Mouse (Mus musculus): Measurements from ENCODE around the gene Scamp2. TPM values are rescaled to one million over a fixed set of nuclear protein-coding genes. Genes with fewer than 3 reads are reported as not detected.

The Scamp2 gene
- polyA plus RNA-seq, 1 experiment from 2014 or later: 84.5 TPM

DNA sequence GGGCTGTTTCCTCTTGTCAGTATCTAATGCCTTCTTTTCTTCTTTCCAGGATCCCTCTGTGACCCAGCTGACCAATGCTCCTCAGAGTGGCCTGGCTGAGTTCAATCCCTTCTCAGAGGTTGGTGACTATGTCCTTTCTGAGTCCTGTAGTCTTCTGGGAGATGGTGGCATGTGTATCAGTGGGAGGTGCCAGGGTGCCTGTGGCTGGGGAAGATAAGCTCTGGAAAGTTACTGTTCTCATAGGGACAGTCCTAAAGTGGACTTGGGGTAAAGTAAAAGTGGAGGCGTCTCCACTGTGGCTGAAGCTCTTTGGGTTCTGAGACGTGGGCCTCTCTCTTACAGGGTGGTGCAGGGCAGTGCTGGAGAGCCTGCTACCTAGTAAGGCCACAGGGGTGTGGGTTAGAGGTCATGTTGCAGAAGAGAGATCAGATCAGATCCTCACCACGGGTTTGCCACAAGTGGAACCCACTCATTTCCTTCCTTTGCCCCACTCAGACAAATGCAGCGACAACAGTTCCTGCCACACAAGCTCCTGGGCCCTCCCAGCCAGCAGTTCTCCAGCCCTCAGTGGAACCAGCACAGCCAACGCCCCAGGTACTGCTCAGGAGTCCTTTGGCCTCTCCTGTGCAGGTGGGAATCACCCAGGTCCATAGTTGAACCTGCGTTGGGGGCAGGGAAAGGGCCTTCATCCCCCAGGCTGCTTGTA, 16.6 kb downstream of the Scamp2 start:
- no peak overlapping the region for H3K4me3 ChIP-seq (replicated peaks)
- no peaks in the 10 kb centered on the region for H3K9me3 ChIP-seq
- ATAC-seq: no peak
- no peak overlapping the region for H3K27ac ChIP-seq
- H3K27me3 ChIP-seq (replicated peaks): no peaks in the 10 kb centered on the region
- no peak overlapping the region for H3K9ac ChIP-seq
- 81% methylated on average over 6 of the region's 6 CpGs for WGBS
- H3K4me2 ChIP-seq (replicated peaks): no peak overlapping the region
- H3K4me1 ChIP-seq (replicated peaks): no peaks in the 10 kb centered on the region
- peaks cover 11% of the 10 kb centered on the region for H3K36me3 ChIP-seq

DNA sequence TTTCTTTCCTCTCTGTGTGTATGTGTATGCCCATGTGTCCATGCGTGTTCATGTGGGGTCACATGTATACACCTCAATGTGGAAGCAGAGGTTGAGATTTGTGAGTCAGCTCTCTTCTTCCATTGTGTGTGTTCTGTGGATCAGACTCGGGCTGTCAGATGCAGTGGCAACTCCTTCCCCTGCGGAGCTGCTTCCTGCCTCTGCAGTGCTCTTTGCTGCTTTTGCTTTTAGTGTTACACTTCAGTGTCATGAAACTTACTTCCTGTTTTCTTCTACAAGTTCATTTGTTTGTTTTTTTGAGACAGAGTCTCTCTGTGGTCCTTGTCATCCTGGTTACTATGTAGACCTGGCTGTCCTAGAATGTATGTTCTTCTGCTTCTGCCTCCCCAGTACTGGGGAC, 24.2 kb downstream of the Scamp2 start:
- Histone ChIP-seq H3K27ac (no peak overlapping the region), H3K36me3 (peaks cover 16% of the 10 kb centered on the region), H3K27me3 (replicated peaks) (no peaks in the 10 kb centered on the region), H3K4me3 (replicated peaks) (no peak overlapping the region), H3K9ac (no peak overlapping the region), H3K4me1 (replicated peaks) (peaks cover 9% of the 10 kb centered on the region), H3K9me3 (no peaks in the 10 kb centered on the region), H3K4me2 (replicated peaks) (no peak overlapping the region)
- 83% methylated on average over 3 of the region's 3 CpGs for WGBS
- no peak for ATAC-seq

DNA sequence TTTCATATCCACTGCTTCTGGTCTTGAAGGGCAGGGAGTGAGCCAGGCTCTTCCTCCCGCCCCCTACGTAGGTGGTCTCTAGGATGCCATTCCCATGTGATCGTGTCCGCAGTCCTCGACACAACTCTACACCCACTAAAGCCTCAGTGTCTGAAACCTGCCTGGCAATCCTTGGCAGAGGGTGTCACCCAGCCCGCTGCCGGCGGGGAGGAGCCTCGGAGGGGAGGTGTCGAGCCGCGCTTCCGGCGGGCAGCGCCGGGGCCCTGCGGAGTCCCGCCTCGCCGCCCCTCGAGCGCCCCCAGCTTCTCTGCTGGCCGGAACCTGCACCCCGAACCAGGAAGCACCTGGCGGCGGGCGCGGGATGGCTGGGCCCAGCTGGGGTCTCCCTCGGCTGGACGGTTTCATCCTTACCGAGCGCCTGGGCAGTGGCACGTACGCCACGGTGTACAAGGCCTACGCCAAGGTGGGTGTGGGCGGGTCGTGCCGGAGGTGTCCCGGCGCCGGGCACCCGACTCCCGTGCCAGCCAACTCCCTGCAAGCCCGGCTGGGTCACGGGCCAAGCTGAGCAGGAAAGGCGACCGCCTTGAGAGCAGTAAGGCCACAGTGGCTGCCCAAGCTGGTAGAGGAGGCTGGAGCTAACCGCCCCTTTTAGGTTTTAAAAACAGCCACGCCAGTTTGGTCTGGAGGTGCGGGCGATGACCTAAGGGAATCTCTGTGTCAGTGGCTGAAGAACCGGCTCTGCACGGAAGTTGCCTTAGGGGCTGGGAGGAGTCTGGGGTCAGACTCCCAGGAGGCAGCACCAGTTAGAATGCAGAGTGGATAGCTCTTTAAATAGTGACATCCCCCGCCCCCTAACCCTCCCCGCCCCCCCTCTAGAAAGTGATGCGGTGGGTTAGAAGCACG, 28.7 kb downstream of the Scamp2 start, which contains the start of gene Ulk3:
Gene Ulk3, plus strand, starts transcription at position 229 of the 903 bp plus-strand sequence.
- peak; percentile 92 for ATAC-seq
- Histone ChIP-seq H3K27me3 (replicated peaks) (no peaks in the 10 kb centered on the region), H3K4me2 (replicated peaks) (peak within 1 kb of the TSS; percentile 84), H3K4me3 (replicated peaks) (peak within 1 kb of the TSS; percentile 60), H3K4me1 (replicated peaks) (peaks cover 9% of the 10 kb centered on the region), H3K9ac (peak within 1 kb of the TSS; percentile 73), H3K27ac (peak within 1 kb of the TSS; percentile 77), H3K36me3 (peaks cover 22% of the 10 kb centered on the region), H3K9me3 (no peaks in the 10 kb centered on the region)
- WGBS: under 1% methylated on average over 58 of the region's 58 CpGs

DNA sequence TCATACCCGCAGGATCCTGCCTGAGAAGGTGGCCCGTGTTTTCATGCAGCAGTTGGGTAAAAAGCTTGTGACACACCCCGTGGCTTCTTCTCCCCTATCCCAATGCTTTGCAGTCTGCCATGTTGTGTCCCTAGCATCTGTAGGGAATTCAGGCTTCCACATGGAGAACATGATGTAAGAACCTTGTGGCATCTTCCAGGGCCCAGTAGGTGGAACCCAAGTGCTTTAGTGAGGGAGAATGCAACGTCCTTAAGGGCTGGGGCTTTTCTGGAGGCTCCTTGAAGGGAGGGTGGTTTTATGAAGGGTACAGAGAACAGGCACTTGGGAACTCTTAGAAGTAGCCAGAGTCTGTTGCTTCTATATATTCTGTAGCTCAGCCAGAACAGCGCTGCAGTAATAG, 30.0 kb downstream of the Scamp2 start:
- no peaks in the 10 kb centered on the region for H3K9me3 ChIP-seq
- no peak overlapping the region for H3K4me3 ChIP-seq (replicated peaks)
- no peak overlapping the region for H3K9ac ChIP-seq
- no peak overlapping the region for H3K27ac ChIP-seq
- WGBS: 47% methylated on average over 5 of the region's 5 CpGs
- H3K4me2 ChIP-seq (replicated peaks): no peak overlapping the region; the same call in 1 of the 2 replicates
- peaks cover 18% of the 10 kb centered on the region for H3K36me3 ChIP-seq
- ATAC-seq: no peak
- no peaks in the 10 kb centered on the region for H3K27me3 ChIP-seq (replicated peaks)
- H3K4me1 ChIP-seq (replicated peaks): peaks cover 9% of the 10 kb centered on the region

DNA sequence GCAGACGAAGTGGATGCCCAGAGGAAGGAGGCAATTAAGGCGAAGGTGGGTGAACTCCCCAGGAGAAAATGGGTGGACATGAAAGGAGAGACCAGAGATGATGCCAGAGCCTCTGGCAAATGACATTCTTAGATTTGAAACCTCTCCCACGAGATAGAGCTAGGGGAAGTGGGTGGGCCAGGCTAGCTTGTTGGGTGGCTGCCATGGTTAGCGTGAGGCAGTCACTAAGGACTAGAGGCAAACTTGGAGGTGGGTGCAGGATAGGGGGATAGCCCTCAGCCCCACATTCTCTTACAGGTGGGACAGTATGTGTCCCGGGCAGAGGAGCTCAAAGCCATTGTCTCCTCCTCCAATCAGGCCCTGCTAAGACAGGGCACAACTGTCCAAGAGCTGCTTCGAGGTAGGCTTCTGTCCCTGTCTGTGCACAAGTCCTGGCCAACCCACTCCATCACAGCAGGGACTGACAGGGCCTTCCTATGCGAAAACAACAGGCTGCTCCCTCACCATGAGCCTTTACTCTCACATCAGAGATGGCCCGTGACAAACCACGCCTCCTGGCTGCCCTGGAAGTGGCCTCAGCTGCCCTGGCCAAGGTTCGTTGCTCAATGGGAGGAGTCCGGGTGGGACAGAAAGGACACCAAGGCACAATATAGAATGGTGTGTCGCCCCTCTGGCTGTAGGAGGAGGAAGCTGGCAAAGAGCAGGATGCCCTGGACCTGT, 32.9 kb downstream of the Scamp2 start:
- WGBS: 63% methylated on average over 12 of the region's 12 CpGs
- H3K27me3 ChIP-seq (replicated peaks): no peaks in the 10 kb centered on the region
- no peak overlapping the region for H3K9ac ChIP-seq
- ATAC-seq: no peak
- H3K4me1 ChIP-seq (replicated peaks): peaks cover 5% of the 10 kb centered on the region
- no peak overlapping the region for H3K4me3 ChIP-seq (replicated peaks)
- no peak overlapping the region for H3K27ac ChIP-seq
- no peak overlapping the region for H3K4me2 ChIP-seq (replicated peaks)
- no peaks in the 10 kb centered on the region for H3K9me3 ChIP-seq
- peaks cover 12% of the 10 kb centered on the region; the same call in 1 of the 2 replicates for H3K36me3 ChIP-seq

DNA sequence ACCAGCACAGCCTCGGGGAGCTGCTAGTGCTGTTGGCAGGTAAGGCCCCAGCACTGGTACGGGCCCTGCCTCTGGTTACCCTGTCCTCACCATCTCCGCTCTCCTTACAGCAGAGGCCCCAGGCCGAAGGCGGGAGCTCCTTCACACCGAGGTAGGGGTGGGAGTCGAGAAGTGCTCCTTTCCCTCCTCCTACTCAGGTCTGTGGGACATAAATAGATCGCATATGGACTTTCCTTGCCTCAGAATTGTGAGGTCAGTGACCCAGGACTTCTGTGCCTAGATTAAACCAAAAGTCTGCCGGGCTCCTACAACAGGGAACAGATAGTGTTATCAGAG, 33.4 kb downstream of the Scamp2 start:
- H3K27me3 ChIP-seq (replicated peaks): no peaks in the 10 kb centered on the region
- 68% methylated on average over 9 of the region's 9 CpGs for WGBS
- H3K9ac ChIP-seq: no peak overlapping the region
- no peak overlapping the region for H3K4me3 ChIP-seq (replicated peaks)
- peaks cover 4% of the 10 kb centered on the region; the same call in 1 of the 2 replicates for H3K4me1 ChIP-seq (replicated peaks)
- H3K27ac ChIP-seq: no peak overlapping the region
- H3K9me3 ChIP-seq: no peaks in the 10 kb centered on the region
- H3K36me3 ChIP-seq: peaks cover 12% of the 10 kb centered on the region; the same call in 1 of the 2 replicates
- no peak for ATAC-seq
- H3K4me2 ChIP-seq (replicated peaks): no peak overlapping the region

DNA sequence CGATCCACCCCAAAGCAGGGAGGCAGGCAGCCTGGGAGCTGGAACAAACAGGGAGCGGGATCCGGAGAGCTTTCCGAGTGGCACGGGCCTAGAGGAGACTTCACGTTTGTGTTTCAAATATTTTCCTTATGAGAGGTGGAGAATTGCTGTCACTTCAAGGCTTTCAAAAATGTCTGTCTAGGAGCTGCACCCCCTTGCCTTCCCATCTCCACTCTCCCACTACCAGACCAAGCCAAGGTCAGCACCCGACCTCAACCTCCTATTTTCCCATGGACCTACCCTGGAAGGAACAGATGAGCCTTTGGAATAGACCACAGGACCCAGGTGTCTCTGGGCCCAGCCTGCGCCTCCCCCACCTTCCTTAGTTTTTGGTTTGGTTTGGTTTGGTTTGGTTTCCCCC, 36.5 kb downstream of the Scamp2 start:
- Histone ChIP-seq H3K4me3 (replicated peaks) (no peak overlapping the region), H3K9ac (no peak overlapping the region), H3K9me3 (no peaks in the 10 kb centered on the region), H3K36me3 (peaks cover 10% of the 10 kb centered on the region; the same call in 1 of the 2 replicates), H3K4me2 (replicated peaks) (no peak overlapping the region), H3K27ac (no peak overlapping the region), H3K4me1 (replicated peaks) (peaks cover 23% of the 10 kb centered on the region), H3K27me3 (replicated peaks) (no peaks in the 10 kb centered on the region)
- no peak for ATAC-seq
- WGBS: 87% methylated on average over 8 of the region's 8 CpGs

DNA sequence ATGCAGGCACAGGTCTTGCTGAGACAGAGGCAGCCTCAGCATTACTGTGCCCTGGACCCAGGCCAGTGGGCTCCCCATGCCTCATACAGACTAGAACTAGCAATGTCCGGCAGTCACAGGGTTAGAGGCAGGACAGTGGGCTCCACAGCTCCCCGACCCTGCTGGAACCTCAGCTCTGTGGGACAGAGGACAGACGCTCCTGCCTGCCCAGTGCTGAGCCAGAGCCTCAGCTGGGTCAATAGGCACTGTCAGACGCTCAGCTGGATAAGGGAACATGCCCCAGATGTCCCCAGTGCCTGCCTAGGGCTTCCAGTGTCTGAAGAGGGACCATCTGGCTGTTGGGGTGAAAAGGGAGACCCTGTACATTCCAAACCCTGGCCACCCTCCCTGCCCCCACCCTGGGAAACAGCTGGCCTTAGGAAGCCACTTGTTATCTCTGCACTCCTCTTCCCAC, 37.2 kb downstream of the Scamp2 start:
- Histone ChIP-seq H3K4me2 (replicated peaks) (no peak overlapping the region), H3K4me1 (replicated peaks) (peaks cover 23% of the 10 kb centered on the region), H3K36me3 (peaks cover 8% of the 10 kb centered on the region; the same call in 1 of the 2 replicates), H3K27ac (no peak overlapping the region), H3K9ac (no peak overlapping the region), H3K4me3 (replicated peaks) (no peak overlapping the region), H3K9me3 (no peaks in the 10 kb centered on the region), H3K27me3 (replicated peaks) (no peaks in the 10 kb centered on the region)
- 27% methylated on average over 4 of the region's 4 CpGs for WGBS
- ATAC-seq: no peak

DNA sequence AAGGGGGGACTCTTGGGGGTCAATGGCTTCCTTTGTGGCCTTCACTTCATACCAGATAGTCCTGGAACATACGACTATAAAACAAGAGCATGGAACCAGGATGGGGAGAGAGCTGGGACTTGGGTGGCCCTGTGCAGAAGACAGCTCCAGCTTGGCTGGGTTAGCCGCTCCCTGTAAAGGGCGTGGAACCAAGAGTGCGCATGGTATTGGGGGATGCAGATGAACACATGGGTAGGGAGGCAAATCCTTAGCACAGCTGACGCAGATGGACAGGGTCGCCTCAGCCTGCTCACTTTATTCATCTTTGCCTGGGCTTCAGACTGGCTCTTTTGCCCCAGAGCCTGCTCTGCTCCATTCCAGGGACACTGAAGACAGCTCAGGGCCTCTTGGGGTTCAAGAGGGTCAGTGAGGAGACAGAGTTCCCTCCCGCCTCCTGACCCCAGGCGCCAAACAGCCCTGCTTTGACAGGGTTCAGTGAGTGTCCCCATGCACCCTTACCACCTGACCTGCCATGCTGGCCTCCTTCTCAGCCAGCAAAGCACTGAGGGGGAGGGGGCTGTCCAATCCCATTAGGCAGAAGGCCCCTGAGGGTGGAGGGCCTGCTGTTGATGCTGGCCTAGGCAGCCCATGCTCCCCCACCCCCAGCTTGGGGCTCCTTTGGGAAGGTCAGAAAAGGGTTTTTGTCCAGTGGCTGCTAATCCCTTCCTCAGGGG, 38.3 kb downstream of the Scamp2 start:
- H3K4me1 ChIP-seq (replicated peaks): peaks cover 23% of the 10 kb centered on the region
- peaks cover 2% of the 10 kb centered on the region; the same call in 1 of the 2 replicates for H3K36me3 ChIP-seq
- H3K9ac ChIP-seq: no peak overlapping the region
- no peak overlapping the region for H3K27ac ChIP-seq
- no peak overlapping the region for H3K4me2 ChIP-seq (replicated peaks)
- no peaks in the 10 kb centered on the region for H3K27me3 ChIP-seq (replicated peaks)
- H3K4me3 ChIP-seq (replicated peaks): no peak overlapping the region
- H3K9me3 ChIP-seq: no peaks in the 10 kb centered on the region
- 61% methylated on average over 8 of the region's 8 CpGs for WGBS
- no peak for ATAC-seq

DNA sequence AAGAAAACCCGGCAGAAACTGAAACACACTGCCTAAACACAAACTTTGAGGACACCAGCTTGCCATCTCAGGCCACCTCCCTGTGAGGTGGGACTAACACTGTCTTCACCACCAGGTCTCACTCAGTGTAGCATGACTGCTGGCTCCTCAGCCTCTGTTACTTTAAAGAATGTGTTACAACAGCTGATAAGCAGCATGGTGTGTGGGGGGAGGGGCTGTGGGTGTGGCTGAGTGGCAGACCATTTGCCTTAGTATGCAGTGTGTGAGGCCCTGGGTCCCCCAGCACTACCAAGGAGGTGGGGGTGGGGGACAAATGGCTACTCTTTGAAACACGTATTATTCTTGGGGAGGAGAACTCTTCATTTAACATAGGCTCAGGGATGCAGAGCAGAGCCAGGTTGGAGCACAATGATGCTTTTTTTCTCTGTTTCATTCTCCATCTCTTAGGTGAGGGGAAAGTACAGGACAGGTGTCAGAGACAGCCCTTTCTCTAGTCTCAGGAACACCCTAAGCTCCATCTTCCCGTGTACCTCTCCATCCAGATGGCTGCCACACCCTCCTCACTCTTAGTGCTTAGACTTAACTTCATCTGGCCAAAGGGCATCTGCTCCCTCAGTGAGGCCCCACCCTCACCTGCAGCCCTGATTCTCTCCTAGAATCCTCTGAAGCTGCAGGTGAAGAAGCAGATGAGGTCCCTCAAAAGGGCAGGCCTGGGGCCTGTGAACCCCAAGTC, 40.0 kb downstream of the Scamp2 start:
- H3K4me1 ChIP-seq (replicated peaks): peaks cover 23% of the 10 kb centered on the region
- peaks cover 9% of the 10 kb centered on the region; the same call in 1 of the 2 replicates for H3K27me3 ChIP-seq (replicated peaks)
- peak overlapping the region; percentile 18; the same call in 1 of the 2 replicates for H3K27ac ChIP-seq
- no peaks in the 10 kb centered on the region for H3K36me3 ChIP-seq
- no peaks in the 10 kb centered on the region for H3K9me3 ChIP-seq
- no peak overlapping the region for H3K4me3 ChIP-seq (replicated peaks)
- WGBS: 5% methylated on average over 3 of the region's 3 CpGs
- H3K9ac ChIP-seq: no peak overlapping the region
- peak; percentile 92 for ATAC-seq
- H3K4me2 ChIP-seq (replicated peaks): 0 out of 2 replicates have a peak overlapping the region, but pooled peaks have one; percentile 3

DNA sequence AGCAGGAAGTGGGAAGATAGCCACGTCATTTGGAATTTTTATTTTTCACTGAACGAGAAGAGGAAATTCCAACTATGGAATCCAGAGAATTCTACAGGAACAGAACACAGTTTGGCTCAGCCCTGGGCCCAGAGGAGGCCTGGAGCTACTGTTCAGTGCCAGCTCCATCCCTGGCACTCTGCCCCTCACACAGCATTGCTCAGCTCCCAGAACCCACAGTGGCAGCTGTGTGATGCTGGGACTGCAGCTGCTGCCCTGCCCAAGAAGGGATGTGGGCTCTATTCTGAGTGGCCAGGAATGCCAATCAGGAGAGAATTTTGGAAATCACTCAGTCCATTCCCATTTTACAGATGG, 40.6 kb downstream of the Scamp2 start:
- peaks cover 14% of the 10 kb centered on the region for H3K27me3 ChIP-seq (replicated peaks)
- H3K4me1 ChIP-seq (replicated peaks): peaks cover 23% of the 10 kb centered on the region
- 15% methylated on average over 2 of the region's 2 CpGs for WGBS
- H3K9me3 ChIP-seq: no peaks in the 10 kb centered on the region
- no peak overlapping the region for H3K9ac ChIP-seq
- peak; percentile 22; the same call in 1 of the 2 replicates for ATAC-seq
- 0 out of 2 replicates have a peak overlapping the region, but pooled peaks have one; percentile 1 for H3K27ac ChIP-seq
- no peak overlapping the region for H3K4me2 ChIP-seq (replicated peaks)
- H3K4me3 ChIP-seq (replicated peaks): no peak overlapping the region
- no peaks in the 10 kb centered on the region for H3K36me3 ChIP-seq

Measured in intestine, embryonic 15.5 days (tissue).